Mouse (Mus musculus): ENCODE results near the gene Rnaseh2c. TPM values are rescaled to one million over a fixed set of nuclear protein-coding genes. Genes with fewer than 3 reads are reported as not detected.

The Rnaseh2c gene
- polyA plus RNA-seq, 1 experiment from 2014 or later, result 174 TPM

Other genes starting within 250 kb of the Rnaseh2c start
- 90.4 and 93.7 TPM in 2 replicates for gene Eif1ad, start 235.1 kb upstream of the Rnaseh2c start, polyA plus RNA-seq (2016; fragmentation: Nextera tagmentation; extraction: Ambion mirVana)
- gene Banf1, start 234.7 kb upstream of the Rnaseh2c start, polyA plus RNA-seq (2016; fragmentation: Nextera tagmentation; extraction: Ambion mirVana), result 570 and 593 TPM in 2 replicates
- 89.4 and 96.6 TPM in 2 replicates for gene Sart1, start 213.2 kb upstream of the Rnaseh2c start, polyA plus RNA-seq (2016; fragmentation: Nextera tagmentation; extraction: Ambion mirVana)
- 0.28 and 0.72 TPM in 2 replicates for gene Tsga10ip, start 199.3 kb upstream of the Rnaseh2c start, polyA plus RNA-seq (2016; fragmentation: Nextera tagmentation; extraction: Ambion mirVana)
- 222 and 242 TPM in 2 replicates for gene Drap1, start 176.9 kb upstream of the Rnaseh2c start, polyA plus RNA-seq (2016; fragmentation: Nextera tagmentation; extraction: Ambion mirVana)
- gene AI837181, start 176.7 kb upstream of the Rnaseh2c start, polyA plus RNA-seq (2016; fragmentation: Nextera tagmentation; extraction: Ambion mirVana), result 49.5 and 55.0 TPM in 2 replicates
- not detected in 2 replicates for gene Fosl1, start 154.3 kb upstream of the Rnaseh2c start, polyA plus RNA-seq (2016; fragmentation: Nextera tagmentation; extraction: Ambion mirVana)
- 6.2 and 7.4 TPM in 2 replicates for gene Ccdc85b, start 144.0 kb upstream of the Rnaseh2c start, polyA plus RNA-seq (2016; fragmentation: Nextera tagmentation; extraction: Ambion mirVana)
- 101 and 109 TPM in 2 replicates for gene Fibp, start 141.3 kb upstream of the Rnaseh2c start, polyA plus RNA-seq (2016; fragmentation: Nextera tagmentation; extraction: Ambion mirVana)
- gene Ctsw, start 133.4 kb upstream of the Rnaseh2c start, polyA plus RNA-seq (2016; fragmentation: Nextera tagmentation; extraction: Ambion mirVana), result 1.1 and 1.5 TPM in 2 replicates
- gene Efemp2, start 127.9 kb upstream of the Rnaseh2c start, polyA plus RNA-seq (2016; fragmentation: Nextera tagmentation; extraction: Ambion mirVana), result 75.8 and 80.6 TPM in 2 replicates
- gene Mus81, start 113.5 kb upstream of the Rnaseh2c start, polyA plus RNA-seq (2016; fragmentation: Nextera tagmentation; extraction: Ambion mirVana), result 41.1 and 45.1 TPM in 2 replicates
- 3,028 and 3,069 TPM in 2 replicates for gene Cfl1, start 111.4 kb upstream of the Rnaseh2c start, polyA plus RNA-seq (2016; fragmentation: Nextera tagmentation; extraction: Ambion mirVana)
- gene 1700020D05Rik, start 98.1 kb upstream of the Rnaseh2c start, polyA plus RNA-seq (2016; fragmentation: Nextera tagmentation; extraction: Ambion mirVana), result not detected in 2 replicates
- gene Snx32, start 91.3 kb upstream of the Rnaseh2c start, polyA plus RNA-seq (2016; fragmentation: Nextera tagmentation; extraction: Ambion mirVana), result 6.3 and 8.4 TPM in 2 replicates
- 0.83 and 1.3 TPM in 2 replicates for gene Ovol1, start 41.2 kb upstream of the Rnaseh2c start, polyA plus RNA-seq (2016; fragmentation: Nextera tagmentation; extraction: Ambion mirVana)
- gene Ap5b1, start 33.8 kb upstream of the Rnaseh2c start, polyA plus RNA-seq (2016; fragmentation: Nextera tagmentation; extraction: Ambion mirVana), result 2.1 and 2.6 TPM in 2 replicates
- gene Kat5, start 8.4 kb downstream of the Rnaseh2c start, polyA plus RNA-seq (2016; fragmentation: Nextera tagmentation; extraction: Ambion mirVana), result 59.7 and 60.7 TPM in 2 replicates
- 34.3 and 36.8 TPM in 2 replicates for gene Rela, start 35.6 kb downstream of the Rnaseh2c start, polyA plus RNA-seq (2016; fragmentation: Nextera tagmentation; extraction: Ambion mirVana)
- 28.7 and 31.2 TPM in 2 replicates for gene Sipa1, start 61.8 kb downstream of the Rnaseh2c start, polyA plus RNA-seq (2016; fragmentation: Nextera tagmentation; extraction: Ambion mirVana)
- gene Map3k11, start 86.9 kb downstream of the Rnaseh2c start, polyA plus RNA-seq (2016; fragmentation: Nextera tagmentation; extraction: Ambion mirVana), result 32.1 and 34.0 TPM in 2 replicates
- 30.3 and 30.6 TPM in 2 replicates for gene Pcnx3, start 87.0 kb downstream of the Rnaseh2c start, polyA plus RNA-seq (2016; fragmentation: Nextera tagmentation; extraction: Ambion mirVana)
- gene Kcnk7, start 102.5 kb downstream of the Rnaseh2c start, polyA plus RNA-seq (2016; fragmentation: Nextera tagmentation; extraction: Ambion mirVana), result 0.19 and 0.23 TPM in 2 replicates
- gene Ehbp1l1, start 124.4 kb downstream of the Rnaseh2c start, polyA plus RNA-seq (2016; fragmentation: Nextera tagmentation; extraction: Ambion mirVana), result 7.9 and 8.0 TPM in 2 replicates
- gene Fam89b, start 127.8 kb downstream of the Rnaseh2c start, polyA plus RNA-seq (2016; fragmentation: Nextera tagmentation; extraction: Ambion mirVana), result 147 and 151 TPM in 2 replicates
- gene Ltbp3, start 139.0 kb downstream of the Rnaseh2c start, polyA plus RNA-seq (2016; fragmentation: Nextera tagmentation; extraction: Ambion mirVana), result 3.4 and 3.5 TPM in 2 replicates
- gene Scyl1, start 169.5 kb downstream of the Rnaseh2c start, polyA plus RNA-seq (2016; fragmentation: Nextera tagmentation; extraction: Ambion mirVana), result 72.0 and 74.9 TPM in 2 replicates